Mouse (Mus musculus) liver, postnatal 0 days (tissue): Measurements from ENCODE around the gene Aspm. TPM values are rescaled to one million over a fixed set of nuclear protein-coding genes. Genes with fewer than 3 reads are reported as not detected.

Experiments used
- ATAC-seq: fragments of 200-750 bp; cut with Nextera tagmentation; 2 replicates; pipeline ENCODE4 v1.8.0; 2017; ENCODE audit warnings: mild to moderate bottlenecking, moderate library complexity
- DNase-seq: peaks from one replicate; pipeline ENCODE4 v3.0.0-alpha.2; 2016
- H3K27ac ChIP-seq: fragments of 300-500 bp; sonication (generic); 2 replicates; pipeline ENCODE4 v1.5.1; 2014; ENCODE audit warnings: antibody characterized with exemption, moderate library complexity, mild to moderate bottlenecking, low read depth
- H3K27me3 ChIP-seq: fragments of 300-500 bp; sonication (generic); 2 replicates; pipeline ENCODE4 v1.6.1; 2014; ENCODE audit warnings: low read length, control low read depth, mixed read lengths; ENCODE audit not compliant: insufficient read depth
- H3K36me3 ChIP-seq: fragments of 300-500 bp; sonication (generic); replicated peaks from 2 replicates; pipeline ENCODE4 v1.6.1; 2014; ENCODE audit warnings: mild to moderate bottlenecking, control low read depth, low read length, moderate library complexity, mixed read lengths; ENCODE audit not compliant: insufficient read depth
- H3K4me1 ChIP-seq: fragments of 300-500 bp; sonication (generic); 2 replicates; pipeline ENCODE4 v1.6.1; 2014; ENCODE audit warnings: antibody characterized with exemption, mild to moderate bottlenecking, control low read depth; ENCODE audit not compliant: insufficient read depth
- H3K4me2 ChIP-seq: fragments of 300-500 bp; sonication (generic); 2 replicates; pipeline ENCODE4 v1.6.1; 2014; ENCODE audit warnings: low read depth, mild to moderate bottlenecking, low read length, moderate library complexity, mixed read lengths
- H3K4me3 ChIP-seq: fragments of 300-500 bp; sonication (generic); 2 replicates; pipeline ENCODE4 v1.5.1; 2014; ENCODE audit warnings: low read depth, low read length
- H3K9ac ChIP-seq: fragments of 300-500 bp; sonication (generic); replicated peaks from 2 replicates; pipeline ENCODE4 v1.6.1; 2014; ENCODE audit warnings: mild to moderate bottlenecking, moderate library complexity
- H3K9me3 ChIP-seq: fragments of 300-500 bp; sonication (generic); 2 replicates; pipeline ENCODE4 v1.6.1; 2016; ENCODE audit warnings: mild to moderate bottlenecking, control low read depth, low read length, mixed read lengths
- CTCF ChIP-seq: sonication (generic); IDR thresholded peaks from 2 replicates; pipeline ENCODE4 v1.5.1; 2016; ENCODE audit warnings: antibody characterized with exemption, low read depth
- EP300 ChIP-seq: IDR thresholded peaks from 2 replicates; pipeline ENCODE4 v1.6.1; 2016; ENCODE audit warnings: antibody characterized with exemption, low read depth, mild to moderate bottlenecking
- WGBS: fragments of 180-500 bp; shearing (Covaris S2); extraction: QIAGEN DNeasy Blood & Tissue Kit; methylation state at CpG from one replicate; pipeline ENCODE4 v1.1.7; 2014; ENCODE audit not compliant: insufficient replicate concordance; 5-methylcytosine and 5-hydroxymethylcytosine counted together
- polyA plus RNA-seq: library from polyadenylated mRNA; unstranded; fragments of >200 nt; fragmentation: Nextera tagmentation; extraction: Ambion mirVana; gene quantifications from 2 replicates; pipeline ENCODE4 v1.2.1, GENCODE M21; 2015

Gene Aspm
- polyA plus RNA-seq, 1 experiment from 2014 or later, result 5.3 TPM

DNA sequence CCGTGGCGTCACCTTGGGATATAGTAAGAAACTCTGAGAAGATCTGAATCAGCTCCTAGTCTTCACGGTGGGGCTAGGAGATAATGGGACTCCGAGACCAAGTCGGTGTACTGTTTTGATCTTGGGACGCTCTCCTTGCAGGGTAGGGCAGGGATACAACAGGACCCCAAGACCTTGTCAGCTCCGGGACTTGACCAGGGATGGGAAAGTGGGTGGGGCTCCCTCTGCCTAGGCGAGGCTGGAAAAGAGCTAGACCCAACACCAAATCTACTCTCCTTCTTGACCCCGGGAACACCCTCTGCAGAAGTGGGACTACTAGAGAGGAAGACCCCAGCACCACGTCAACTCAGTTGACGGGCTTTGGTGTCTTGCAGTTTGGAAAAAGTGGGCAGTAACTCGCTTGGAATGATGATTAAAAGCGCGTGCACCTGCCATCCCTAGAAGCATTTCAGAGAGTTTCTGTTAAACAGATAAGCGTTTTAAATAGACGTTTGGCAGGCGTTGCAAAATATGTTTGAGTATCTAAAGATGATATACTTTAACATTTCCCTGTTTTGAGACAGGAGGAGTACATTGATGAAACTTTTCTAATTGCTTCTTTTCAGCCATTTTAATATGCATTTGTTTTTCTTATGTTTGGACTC lies 776 bp downstream of the Aspm start:
- H3K4me2 ChIP-seq, result peak overlapping the region; percentile 82
- H3K36me3 ChIP-seq, result peaks cover 21% of the 10 kb centered on the region
- H3K9me3 ChIP-seq, result no peaks in the 10 kb centered on the region
- H3K9ac ChIP-seq, result peak overlapping the region; percentile 80
- H3K4me3 ChIP-seq, result peak overlapping the region; percentile 74
- ATAC-seq (peak; percentile 19), DNase-seq (no peak)
- H3K27me3 ChIP-seq, result no peaks in the 10 kb centered on the region
- under 1% methylated on average over 17 of the region's 17 CpGs for WGBS
- no peak for TF ChIP-seq EP300
- no peak for TF ChIP-seq CTCF
- peaks cover 4% of the 10 kb centered on the region for H3K4me1 ChIP-seq
- H3K27ac ChIP-seq, result peak overlapping the region; percentile 62

DNA sequence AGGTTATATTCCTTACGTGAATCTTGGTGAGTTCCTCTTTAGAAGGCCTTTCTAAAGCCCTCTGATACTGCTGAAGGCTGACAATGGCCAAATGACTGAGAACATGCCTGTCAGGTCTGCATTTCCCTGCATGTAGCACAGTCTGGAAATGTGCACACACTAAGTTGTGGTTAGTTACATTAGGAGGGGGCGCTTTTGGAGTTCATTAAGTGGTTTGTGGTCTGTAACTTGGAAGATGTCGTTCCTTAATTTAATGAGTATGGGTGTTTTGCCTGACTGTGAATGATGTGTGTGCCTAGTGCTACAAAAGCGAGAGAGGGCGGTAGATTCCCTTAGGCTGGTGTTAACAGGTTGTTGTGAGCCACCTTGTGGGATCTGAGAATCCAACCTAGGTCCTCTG lies 6.2 kb downstream of the Aspm start:
- Histone ChIP-seq H3K27me3 (no peaks in the 10 kb centered on the region), H3K9me3 (no peaks in the 10 kb centered on the region), H3K4me2 (peak overlapping the region; percentile 22; the same call in 1 of the 2 replicates), H3K4me3 (peak overlapping the region; percentile 8; the same call in 1 of the 2 replicates), H3K36me3 (peaks cover 59% of the 10 kb centered on the region), H3K9ac (no peak overlapping the region; the same call in 1 of the 2 replicates), H3K27ac (no peak overlapping the region), H3K4me1 (peaks cover 4% of the 10 kb centered on the region; the same call in 1 of the 2 replicates)
- WGBS, result 66% methylated on average over 5 of the region's 5 CpGs
- no peak for TF ChIP-seq CTCF
- no peak for TF ChIP-seq EP300
- ATAC-seq, result no peak
- DNase-seq, result no peak

DNA sequence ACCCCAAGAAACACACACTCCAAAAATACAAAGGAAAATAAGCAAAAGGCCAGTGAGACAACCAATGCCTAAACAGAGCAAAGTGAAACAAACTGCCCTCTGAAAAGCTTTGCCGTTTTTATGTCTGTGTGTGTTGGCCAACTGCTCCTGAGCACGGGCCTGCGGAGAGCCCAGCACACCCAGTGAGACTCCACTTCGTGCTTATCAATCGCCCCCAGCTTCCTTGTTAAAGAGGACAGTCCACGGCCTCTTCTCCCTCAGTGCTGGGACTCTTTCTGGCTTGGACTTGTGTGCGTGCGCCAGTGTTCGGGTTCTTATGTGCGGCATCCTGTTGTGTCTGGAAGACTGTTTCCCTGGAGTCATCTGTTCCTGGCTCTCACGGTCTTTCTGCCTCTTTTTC lies 11.4 kb downstream of the Aspm start:
- peaks cover 60% of the 10 kb centered on the region for H3K36me3 ChIP-seq
- TF ChIP-seq EP300, result no peak
- TF ChIP-seq CTCF, result no peak
- no peaks in the 10 kb centered on the region for H3K4me1 ChIP-seq
- 64% methylated on average over 11 of the region's 11 CpGs for WGBS
- H3K4me3 ChIP-seq, result no peak overlapping the region
- no peak overlapping the region for H3K4me2 ChIP-seq
- DNase-seq (no peak), ATAC-seq (peak; percentile 77)
- no peak overlapping the region for H3K27ac ChIP-seq
- no peaks in the 10 kb centered on the region for H3K27me3 ChIP-seq
- H3K9me3 ChIP-seq, result no peaks in the 10 kb centered on the region
- no peak overlapping the region for H3K9ac ChIP-seq

DNA sequence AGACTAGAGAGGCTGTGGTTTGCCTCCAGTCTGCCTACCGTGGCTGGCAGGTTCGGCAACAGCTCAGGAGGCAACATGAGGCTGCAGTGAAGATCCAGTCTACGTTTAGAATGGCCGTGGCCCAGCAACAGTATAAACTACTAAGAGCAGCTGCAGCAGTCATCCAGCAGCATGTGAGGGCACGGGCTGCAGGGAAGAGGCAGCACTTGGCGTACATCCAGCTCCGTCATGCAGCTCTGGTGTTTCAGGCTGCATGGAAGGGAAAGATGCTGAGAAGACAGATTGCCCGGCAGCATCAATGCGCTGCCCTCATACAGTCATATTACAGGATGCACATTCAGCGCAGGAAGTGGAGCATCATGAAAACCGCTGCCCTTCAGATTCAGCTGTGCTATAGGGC lies 24.3 kb downstream of the Aspm start:
- no peak for DNase-seq
- H3K27me3 ChIP-seq, result no peaks in the 10 kb centered on the region
- no peaks in the 10 kb centered on the region for H3K4me1 ChIP-seq
- no peak overlapping the region for H3K27ac ChIP-seq
- 91% methylated on average over 11 of the region's 11 CpGs for WGBS
- peaks cover 75% of the 10 kb centered on the region for H3K36me3 ChIP-seq
- no peak overlapping the region for H3K4me3 ChIP-seq
- H3K9ac ChIP-seq, result no peak overlapping the region
- no peak overlapping the region for H3K4me2 ChIP-seq
- no peaks in the 10 kb centered on the region for H3K9me3 ChIP-seq
- no peak for TF ChIP-seq EP300
- ATAC-seq, result no peak

DNA sequence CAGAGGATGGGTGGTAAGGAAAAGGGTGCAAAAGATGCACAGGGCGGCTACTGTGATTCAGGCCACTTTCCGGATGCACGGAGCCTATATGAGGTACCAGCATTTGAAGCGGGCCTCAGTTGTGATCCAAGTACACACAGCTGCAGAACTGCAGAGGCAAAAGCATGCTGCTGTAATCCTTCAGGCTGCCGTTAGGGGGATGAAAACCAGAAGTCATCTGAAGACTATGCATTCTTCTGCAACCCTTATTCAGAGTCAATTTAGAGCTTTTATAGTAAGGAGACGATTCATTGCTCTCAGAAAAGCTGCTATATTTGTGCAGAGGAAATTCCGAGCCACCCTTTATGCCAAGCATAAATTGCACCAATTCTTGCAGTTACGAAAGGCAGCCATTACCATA lies 25.7 kb downstream of the Aspm start:
- Histone ChIP-seq H3K4me3 (no peak overlapping the region), H3K9me3 (no peaks in the 10 kb centered on the region), H3K27ac (no peak overlapping the region), H3K4me1 (no peaks in the 10 kb centered on the region), H3K4me2 (no peak overlapping the region), H3K27me3 (no peaks in the 10 kb centered on the region), H3K9ac (no peak overlapping the region), H3K36me3 (peaks cover 64% of the 10 kb centered on the region)
- WGBS, result 91% methylated on average over 8 of the region's 8 CpGs
- ATAC-seq (no peak), DNase-seq (no peak)
- TF ChIP-seq EP300, result no peak
- no peak for TF ChIP-seq CTCF

DNA sequence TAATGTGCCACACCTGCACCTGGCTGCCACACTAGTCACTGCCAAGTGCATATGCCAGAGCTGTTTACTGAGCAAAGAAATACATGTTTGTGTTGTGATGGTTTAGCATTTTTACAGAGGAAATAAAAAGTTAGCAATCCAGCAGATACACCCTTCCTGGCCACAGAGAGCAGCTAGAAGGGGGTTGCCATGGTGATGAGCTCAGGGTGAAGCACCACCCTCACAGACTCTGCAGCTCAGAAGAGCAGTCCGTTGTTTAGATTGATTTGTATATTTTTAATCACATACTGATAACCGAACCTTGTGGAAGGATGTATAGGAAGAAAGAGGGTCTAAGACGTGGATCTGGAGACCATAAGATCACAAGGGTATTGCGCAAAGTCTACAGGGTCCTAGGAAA lies 26.6 kb downstream of the Aspm start:
- no peak for TF ChIP-seq EP300
- TF ChIP-seq CTCF, result no peak
- DNase-seq (no peak), ATAC-seq (no peak)
- 82% methylated on average over 4 of the region's 4 CpGs for WGBS
- no peaks in the 10 kb centered on the region for H3K27me3 ChIP-seq
- no peak overlapping the region for H3K4me3 ChIP-seq
- H3K36me3 ChIP-seq, result peaks cover 56% of the 10 kb centered on the region
- no peak overlapping the region for H3K27ac ChIP-seq
- no peaks in the 10 kb centered on the region for H3K9me3 ChIP-seq
- H3K4me1 ChIP-seq, result no peaks in the 10 kb centered on the region
- no peak overlapping the region for H3K4me2 ChIP-seq
- no peak overlapping the region for H3K9ac ChIP-seq

DNA sequence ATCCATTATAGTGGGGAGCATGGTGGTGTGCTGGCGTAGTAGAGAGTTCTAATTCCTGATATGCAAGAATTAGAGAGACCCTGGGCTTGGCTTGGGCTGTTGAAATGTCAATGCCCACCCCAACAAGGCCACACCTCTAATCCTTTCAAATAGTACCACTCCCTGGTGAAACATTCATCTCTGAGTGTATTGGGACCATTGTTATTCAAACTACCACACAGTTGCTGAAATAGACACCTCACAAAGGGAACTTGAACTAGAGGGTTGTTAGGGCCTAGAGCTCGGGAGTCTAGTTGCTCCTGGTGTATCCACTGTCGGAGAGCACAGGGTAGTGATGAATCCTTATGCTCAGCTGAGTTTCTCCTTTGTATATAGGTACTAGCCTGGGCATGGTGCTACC lies 40.1 kb downstream of the Aspm start:
- H3K9ac ChIP-seq, result no peak overlapping the region
- no peaks in the 10 kb centered on the region for H3K9me3 ChIP-seq
- TF ChIP-seq EP300 (no peak), CTCF (no peak)
- no peaks in the 10 kb centered on the region for H3K27me3 ChIP-seq
- ATAC-seq (no peak), DNase-seq (no peak)
- no peak overlapping the region for H3K4me2 ChIP-seq
- H3K36me3 ChIP-seq, result peaks cover 28% of the 10 kb centered on the region
- 94% methylated on average over 3 of the region's 3 CpGs for WGBS
- H3K4me3 ChIP-seq, result no peak overlapping the region
- H3K27ac ChIP-seq, result no peak overlapping the region
- no peaks in the 10 kb centered on the region for H3K4me1 ChIP-seq
